Mouse (Mus musculus) megakaryocyte, embryonic 14.5 days (primary cell): ENCODE measurements around the gene Spag5. TPM values are rescaled to one million over a fixed set of nuclear protein-coding genes. Genes with fewer than 3 reads are reported as not detected.

ENCODE experiments used
- H3K27me3 ChIP-seq: replicated peaks from 2 replicates; pipeline ENCODE3; 2012; ENCODE audit warnings: inconsistent platforms
- H3K36me3 ChIP-seq: replicated peaks from 2 replicates; pipeline ENCODE3; 2012; ENCODE audit warnings: low read length, inconsistent platforms, mixed read lengths
- H3K4me1 ChIP-seq: 2 replicates; pipeline ENCODE4 v1.6.1; 2012; ENCODE audit warnings: inconsistent platforms
- H3K4me3 ChIP-seq: replicated peaks from 2 replicates; pipeline ENCODE3; 2012; ENCODE audit warnings: moderate library complexity, mild to moderate bottlenecking, inconsistent platforms
- H3K9me3 ChIP-seq: 2 replicates; pipeline ENCODE4 v1.6.1; 2012; ENCODE audit warnings: inconsistent platforms
- FLI1 ChIP-seq: IDR thresholded peaks from 2 replicates; pipeline ENCODE4 v1.6.1; 2012; ENCODE audit warnings: low read length, inconsistent platforms, mixed read lengths
- GATA1 ChIP-seq: IDR thresholded peaks from 3 replicates; pipeline ENCODE4 v1.6.1; 2012; ENCODE audit warnings: mixed read lengths, low read length, inconsistent platforms, borderline replicate concordance
- polyA plus RNA-seq: library from polyadenylated mRNA; stranded (reverse); fragments of >175 nt; gene quantifications from 2 replicates; pipeline ENCODE4 v1.2.3, GENCODE M21; 2012; ENCODE audit warnings: low replicate concordance; ENCODE audit not compliant: insufficient read depth

The Spag5 gene
- polyA plus RNA-seq, 1 experiment: 30.9 TPM

DNA sequence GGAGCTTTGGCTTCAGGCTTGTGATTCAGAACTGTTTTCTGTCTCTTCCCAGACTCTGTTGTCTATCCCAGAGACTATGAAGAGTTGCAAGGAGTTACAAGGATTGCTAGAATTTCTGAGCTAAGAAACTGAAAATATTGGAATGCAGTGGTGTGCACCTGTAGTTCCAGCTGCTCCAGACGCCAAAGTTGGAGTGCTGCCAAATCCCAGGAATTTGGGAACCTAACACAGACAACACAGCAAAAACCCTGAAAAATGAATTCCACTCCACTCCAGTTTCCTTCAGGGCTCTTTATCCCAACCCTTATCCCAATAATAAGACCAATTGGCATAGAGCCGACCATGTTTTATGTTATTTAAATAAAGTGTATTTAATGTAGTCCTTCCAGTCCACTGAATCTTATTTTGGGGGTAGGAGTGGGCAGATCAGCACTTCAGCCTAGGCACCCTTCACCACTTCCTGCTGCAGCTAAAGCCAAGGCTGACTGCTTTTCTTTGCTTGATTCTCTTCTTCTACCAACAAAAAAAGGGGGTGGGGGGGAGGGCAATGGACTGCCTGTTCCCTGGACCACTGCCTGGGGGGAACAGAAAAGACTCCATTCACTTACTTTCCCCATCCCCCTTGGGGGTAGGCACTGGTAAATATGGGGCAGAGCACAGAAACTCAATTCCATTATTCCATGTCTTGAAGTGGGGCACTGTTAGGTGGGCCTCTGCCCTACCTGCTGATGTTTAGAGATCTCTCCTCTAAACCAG, 20.9 kb downstream of the Spag5 start:
- peaks cover 86% of the 10 kb centered on the region for H3K36me3 ChIP-seq

DNA sequence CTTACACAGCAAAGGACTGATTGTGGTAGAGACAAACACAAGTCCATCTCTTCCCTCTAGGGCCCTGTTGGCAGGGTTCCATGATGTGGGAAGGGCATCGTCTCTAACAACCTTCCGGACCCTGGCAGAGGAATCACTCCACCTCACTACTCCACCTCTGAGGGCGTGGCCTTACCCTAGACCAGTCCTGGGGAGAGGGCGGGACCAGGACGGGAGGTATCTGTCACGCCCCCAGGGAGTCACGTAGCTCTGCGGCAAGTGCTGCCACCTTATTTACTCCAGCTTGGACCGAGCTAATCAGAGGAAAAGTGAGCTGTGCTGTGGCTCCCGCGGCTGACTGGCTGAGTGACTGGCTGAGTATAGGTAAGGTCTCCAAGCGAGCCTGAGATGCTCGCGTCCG, 21.5 kb downstream of the Spag5 start, which contains the start of gene Aldoc:
Aldoc (plus strand) TSS at position 109 of the 400 bp plus-strand sequence.
- Histone ChIP-seq H3K9me3 (no peaks in the 10 kb centered on the region), H3K36me3 (peaks cover 81% of the 10 kb centered on the region)
- TF ChIP-seq FLI1: no peak
- no peak for TF ChIP-seq GATA1

More for the DNA sequence above, 20.9 kb downstream of the Spag5 start:
- Histone ChIP-seq H3K9me3 (no peaks in the 10 kb centered on the region), H3K4me3 (peak overlapping the region; percentile 91), H3K4me1 (peaks cover 52% of the 10 kb centered on the region), H3K27me3 (no peaks in the 10 kb centered on the region)
- no peak for TF ChIP-seq GATA1
- no peak for TF ChIP-seq FLI1

DNA sequence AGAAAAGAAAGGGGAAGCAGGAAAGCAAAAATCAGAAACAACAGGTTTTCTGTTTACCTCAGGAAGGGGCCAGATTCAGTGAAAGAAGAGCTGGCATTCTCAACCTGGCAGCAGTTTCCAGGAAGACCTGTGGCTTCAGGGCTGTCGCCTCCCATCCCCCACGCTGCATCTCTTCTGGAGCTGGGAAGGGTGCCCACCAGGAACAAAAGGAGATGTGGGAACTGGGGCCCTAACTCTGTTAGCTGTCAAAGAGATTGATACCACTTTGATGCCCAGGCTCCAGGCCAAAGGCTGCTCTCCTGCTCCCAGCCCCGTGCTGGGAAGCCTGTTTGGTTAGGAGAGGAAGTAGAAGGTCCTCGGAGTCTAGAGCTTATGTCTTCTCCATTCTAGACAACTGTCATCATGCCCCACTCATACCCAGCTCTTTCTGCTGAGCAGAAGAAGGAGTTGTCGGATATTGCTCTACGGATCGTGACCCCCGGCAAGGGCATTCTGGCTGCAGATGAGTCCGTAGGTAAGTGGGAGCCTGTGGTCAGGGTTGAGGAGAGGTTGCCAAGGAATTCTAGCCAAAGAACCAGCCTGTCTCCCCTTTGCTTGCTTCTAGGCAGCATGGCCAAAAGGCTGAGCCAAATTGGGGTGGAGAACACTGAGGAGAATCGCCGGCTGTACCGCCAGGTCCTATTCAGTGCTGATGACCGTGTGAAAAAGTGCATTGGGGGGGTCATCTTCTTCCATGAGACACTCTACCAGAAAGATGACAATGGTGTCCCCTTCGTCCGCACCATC, 22.9 kb downstream of the Spag5 start:
- Histone ChIP-seq H3K4me3 (peak overlapping the region; percentile 91), H3K4me1 (peaks cover 58% of the 10 kb centered on the region), H3K27me3 (no peaks in the 10 kb centered on the region), H3K9me3 (no peaks in the 10 kb centered on the region), H3K36me3 (peaks cover 68% of the 10 kb centered on the region)
- TF ChIP-seq GATA1 (no peak), FLI1 (no peak)

More for the DNA sequence above, 21.5 kb downstream of the Spag5 start, which contains the start of gene Aldoc:
- H3K4me1 ChIP-seq: peaks cover 52% of the 10 kb centered on the region
- H3K4me3 ChIP-seq: peak within 1 kb of the TSS; percentile 91
- no peaks in the 10 kb centered on the region for H3K27me3 ChIP-seq

DNA sequence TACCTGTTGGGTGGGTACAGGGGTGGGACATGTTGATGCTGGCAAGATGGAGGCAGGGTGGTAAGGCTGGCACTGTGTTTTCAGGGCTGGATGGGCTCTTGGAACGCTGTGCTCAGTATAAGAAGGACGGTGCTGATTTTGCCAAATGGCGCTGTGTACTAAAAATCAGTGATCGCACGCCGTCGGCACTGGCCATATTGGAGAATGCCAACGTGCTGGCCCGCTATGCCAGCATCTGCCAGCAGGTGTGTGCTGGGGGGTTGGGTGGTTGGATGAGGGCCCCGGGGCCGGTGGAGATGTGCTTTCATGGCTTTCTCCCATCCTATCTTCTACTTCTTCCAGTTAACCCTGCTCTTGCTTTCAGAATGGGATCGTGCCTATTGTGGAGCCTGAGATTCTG, 23.6 kb downstream of the Spag5 start:
- H3K4me3 ChIP-seq: no peak overlapping the region
- H3K4me1 ChIP-seq: peaks cover 64% of the 10 kb centered on the region
- peaks cover 61% of the 10 kb centered on the region for H3K36me3 ChIP-seq
- H3K9me3 ChIP-seq: no peaks in the 10 kb centered on the region
- H3K27me3 ChIP-seq: no peaks in the 10 kb centered on the region
- TF ChIP-seq GATA1 (no peak), FLI1 (no peak)

DNA sequence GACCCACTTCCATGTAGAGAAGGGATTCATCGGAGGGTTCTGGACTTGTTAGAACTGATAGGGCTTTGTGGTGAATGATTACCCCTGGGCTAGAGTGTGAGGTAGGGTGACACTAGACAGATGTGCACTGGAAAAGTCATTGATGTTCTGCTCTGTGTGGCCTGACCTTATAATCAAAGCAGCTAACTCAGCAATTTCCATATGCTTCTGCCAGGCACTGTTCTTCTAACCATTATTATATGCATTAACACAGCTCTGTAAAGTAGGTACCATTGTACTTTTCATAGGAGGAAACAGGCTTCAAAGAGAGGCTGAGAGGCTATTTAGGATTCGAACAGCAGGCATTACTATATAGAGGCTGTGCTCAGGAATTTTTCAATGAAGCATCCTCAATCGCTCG, 25.9 kb downstream of the Spag5 start:
- peaks cover 65% of the 10 kb centered on the region for H3K4me1 ChIP-seq
- no peak for TF ChIP-seq GATA1
- no peak for TF ChIP-seq FLI1
- H3K4me3 ChIP-seq: no peak overlapping the region
- H3K9me3 ChIP-seq: no peaks in the 10 kb centered on the region
- H3K27me3 ChIP-seq: no peaks in the 10 kb centered on the region
- peaks cover 53% of the 10 kb centered on the region for H3K36me3 ChIP-seq

DNA sequence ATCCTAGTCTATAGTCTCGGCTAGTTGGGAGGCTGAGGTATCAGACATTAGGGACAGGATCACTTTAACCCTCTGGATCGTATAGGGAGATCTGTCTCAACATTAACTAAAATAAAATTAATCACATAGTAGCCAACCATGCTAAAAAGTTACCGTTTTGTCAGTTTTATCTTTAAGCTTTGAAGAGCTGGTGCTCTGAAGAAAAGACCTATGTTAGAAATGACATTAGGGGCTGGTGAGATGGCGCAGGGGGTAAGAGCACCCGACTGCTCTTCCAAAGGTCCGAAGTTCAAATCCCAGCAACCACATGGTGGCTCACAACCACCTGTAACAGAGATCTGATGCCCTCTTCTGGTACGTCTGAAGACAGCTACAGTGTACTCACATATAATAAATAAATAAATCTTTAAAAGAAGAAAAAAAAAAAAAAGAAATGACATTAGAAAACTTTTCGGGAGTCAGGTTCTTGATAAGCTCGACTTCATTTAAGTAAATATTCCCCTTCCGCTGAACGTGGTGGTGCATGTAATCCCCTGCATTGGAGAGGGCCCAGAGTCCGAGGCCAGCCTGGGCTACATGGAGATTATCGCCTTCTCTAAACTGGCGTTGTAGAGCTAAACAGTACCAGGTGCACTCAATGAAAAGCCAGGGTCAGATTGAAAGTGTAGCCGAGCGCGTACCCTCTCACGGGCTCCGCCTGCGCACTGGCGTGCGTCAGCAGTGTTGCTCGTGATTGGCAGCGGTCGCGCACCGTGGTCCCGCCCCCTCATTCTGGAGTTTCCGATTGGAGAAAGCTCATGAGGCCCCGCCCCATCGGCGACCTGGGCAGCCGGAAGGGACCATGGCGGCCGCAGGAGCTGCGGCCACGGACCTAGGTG, 26.5 kb downstream of the Spag5 start, which contains the start of gene Pigs:
Pigs (plus strand) TSS at position 782 of the 878 bp plus-strand sequence.
- H3K4me1 ChIP-seq: peaks cover 64% of the 10 kb centered on the region
- peak within 1 kb of the TSS; percentile 97 for H3K4me3 ChIP-seq
- H3K9me3 ChIP-seq: no peaks in the 10 kb centered on the region
- no peak for TF ChIP-seq FLI1
- no peak for TF ChIP-seq GATA1
- peaks cover 55% of the 10 kb centered on the region for H3K36me3 ChIP-seq
- no peaks in the 10 kb centered on the region for H3K27me3 ChIP-seq

DNA sequence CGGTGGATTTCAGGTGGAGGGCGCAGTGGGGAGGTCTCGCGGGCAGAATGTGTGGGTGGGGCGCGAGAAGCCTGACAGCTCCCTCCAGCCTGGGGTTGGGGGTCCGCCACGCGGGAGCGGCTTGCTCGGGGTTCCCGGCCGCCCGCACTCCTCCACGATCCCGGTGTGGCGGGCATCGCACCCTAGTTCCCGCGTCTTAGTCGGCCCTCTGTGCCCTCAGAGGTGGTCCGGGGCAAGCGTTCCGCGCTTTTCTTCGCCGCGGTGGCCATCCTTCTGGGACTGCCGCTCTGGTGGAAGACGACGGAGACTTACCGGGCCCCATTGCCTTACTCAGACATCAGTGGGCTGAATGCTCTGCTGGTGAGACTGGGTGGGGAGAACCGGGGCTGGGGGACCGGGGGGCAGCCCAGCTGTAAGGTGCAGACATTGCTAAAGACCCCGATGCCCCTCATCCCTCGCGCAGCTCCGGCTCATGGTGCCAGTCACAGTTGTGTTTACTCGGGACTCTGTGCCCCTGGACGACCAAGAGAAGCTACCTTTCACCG, 27.3 kb downstream of the Spag5 start:
- Histone ChIP-seq H3K9me3 (no peaks in the 10 kb centered on the region), H3K4me3 (peak overlapping the region; percentile 97), H3K27me3 (no peaks in the 10 kb centered on the region), H3K36me3 (peaks cover 60% of the 10 kb centered on the region), H3K4me1 (peaks cover 62% of the 10 kb centered on the region)
- no peak for TF ChIP-seq GATA1
- TF ChIP-seq FLI1: no peak

DNA sequence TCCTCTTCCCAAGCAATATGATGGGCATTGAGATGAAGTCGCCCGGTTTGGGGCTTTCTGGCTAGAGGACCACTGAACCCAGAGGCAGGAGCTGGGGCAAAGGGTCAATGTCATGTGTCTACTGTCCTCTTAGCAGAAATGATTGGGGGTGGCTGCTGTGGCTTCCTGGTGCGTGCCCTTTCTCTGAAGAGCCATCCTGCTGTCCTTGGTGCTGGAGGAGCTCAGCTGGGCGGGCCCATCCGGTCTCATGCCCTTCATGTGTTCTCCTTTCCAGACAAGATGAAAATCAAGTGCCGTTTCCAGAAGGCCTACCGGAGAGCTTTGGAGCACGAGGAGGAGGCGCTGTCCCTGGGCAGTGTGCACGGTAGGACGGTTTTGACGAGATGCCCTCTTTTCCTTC, 31.3 kb downstream of the Spag5 start:
- Histone ChIP-seq H3K4me3 (no peak overlapping the region), H3K27me3 (no peaks in the 10 kb centered on the region), H3K4me1 (peaks cover 31% of the 10 kb centered on the region), H3K9me3 (peaks cover 4% of the 10 kb centered on the region; the same call in 1 of the 2 replicates), H3K36me3 (peaks cover 63% of the 10 kb centered on the region)
- no peak for TF ChIP-seq GATA1
- no peak for TF ChIP-seq FLI1

DNA sequence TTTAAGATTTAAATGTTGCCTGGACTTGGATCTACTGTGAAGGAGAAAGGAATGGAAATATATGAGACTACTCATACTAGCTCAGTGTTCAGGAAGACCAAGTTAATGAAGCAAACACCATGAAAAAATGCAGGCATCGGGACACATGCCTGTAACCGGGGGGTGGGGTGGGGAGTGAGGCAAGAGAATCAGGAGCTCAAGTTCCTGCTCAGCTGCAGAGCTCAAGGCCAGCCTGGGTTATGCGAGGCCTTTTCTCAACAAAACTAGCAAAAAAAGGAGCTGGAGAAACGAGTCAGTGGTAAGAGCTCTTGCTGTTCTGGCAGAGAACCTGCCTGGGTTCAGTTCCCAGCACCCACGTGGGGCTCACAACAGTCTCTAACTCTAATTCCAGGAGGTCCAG, 32.7 kb downstream of the Spag5 start:
- Histone ChIP-seq H3K9me3 (peaks cover 4% of the 10 kb centered on the region; the same call in 1 of the 2 replicates), H3K27me3 (no peaks in the 10 kb centered on the region), H3K4me3 (no peak overlapping the region), H3K36me3 (peaks cover 75% of the 10 kb centered on the region), H3K4me1 (peaks cover 27% of the 10 kb centered on the region)
- TF ChIP-seq GATA1: no peak
- no peak for TF ChIP-seq FLI1
